Mouse (Mus musculus): Measurements from ENCODE around the gene Trafd1. TPM values are rescaled to one million over a fixed set of nuclear protein-coding genes. Genes with fewer than 3 reads are reported as not detected.
"Not testable (repeated sequence)": the region's sequence is repeated elsewhere in the genome, so short reads cannot be mapped to it uniquely, and the experiment has no call there.

Gene Trafd1
- polyA plus RNA-seq, 1 experiment from 2014 or later, result 135 TPM

DNA sequence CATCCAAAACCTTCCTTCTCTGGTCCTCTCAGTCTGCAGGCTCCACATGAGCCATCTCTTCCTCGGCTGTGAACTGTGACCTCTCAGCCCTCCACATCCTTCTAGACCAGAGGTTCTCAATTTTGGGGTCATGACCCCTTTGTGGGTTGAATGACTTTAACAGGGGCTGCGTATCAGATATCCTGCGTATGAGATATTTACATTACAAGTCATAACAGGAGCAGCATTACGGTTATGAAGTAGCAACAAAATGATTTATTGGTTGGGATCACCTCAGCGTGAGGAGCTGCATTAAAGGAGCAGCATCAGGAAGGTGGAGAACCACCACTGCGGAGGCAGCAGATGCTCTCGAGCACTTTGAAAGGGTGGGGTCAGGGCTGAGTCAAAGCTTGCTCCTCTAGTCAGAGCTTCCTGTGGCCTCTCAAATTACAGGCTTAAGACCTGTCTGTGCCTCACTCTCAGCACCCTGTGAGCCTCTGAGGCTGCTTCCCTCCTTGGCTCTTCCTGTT, 44.4 kb downstream of the Trafd1 start:
- Histone ChIP-seq H3K9ac (ENCODE audit: low read depth, low read length) (no peak overlapping the region), H3K27ac (ENCODE audit: low read length) (no peak overlapping the region), H3K4me1 (ENCODE audit: control insufficient read depth, insufficient read depth, low read length) (no peaks in the 10 kb centered on the region), H3K4me3 (ENCODE audit: low read depth, low read length) (no peak overlapping the region), H3K27me3 (ENCODE audit: control insufficient read depth, insufficient read depth, low read depth, low read length) (no peaks in the 10 kb centered on the region), H3K36me3 (ENCODE audit: control insufficient read depth, insufficient read depth, low read length) (peaks cover 69% of the 10 kb centered on the region), H3K4me2 (ENCODE audit: low read length) (no peak overlapping the region), H3K9me3 (replicated peaks; ENCODE audit: control insufficient read depth, low read length, poor library complexity, severe bottlenecking) (no peaks in the 10 kb centered on the region)
- no peak for ATAC-seq
- WGBS, result 68% methylated on average over 7 of the region's 7 CpGs

DNA sequence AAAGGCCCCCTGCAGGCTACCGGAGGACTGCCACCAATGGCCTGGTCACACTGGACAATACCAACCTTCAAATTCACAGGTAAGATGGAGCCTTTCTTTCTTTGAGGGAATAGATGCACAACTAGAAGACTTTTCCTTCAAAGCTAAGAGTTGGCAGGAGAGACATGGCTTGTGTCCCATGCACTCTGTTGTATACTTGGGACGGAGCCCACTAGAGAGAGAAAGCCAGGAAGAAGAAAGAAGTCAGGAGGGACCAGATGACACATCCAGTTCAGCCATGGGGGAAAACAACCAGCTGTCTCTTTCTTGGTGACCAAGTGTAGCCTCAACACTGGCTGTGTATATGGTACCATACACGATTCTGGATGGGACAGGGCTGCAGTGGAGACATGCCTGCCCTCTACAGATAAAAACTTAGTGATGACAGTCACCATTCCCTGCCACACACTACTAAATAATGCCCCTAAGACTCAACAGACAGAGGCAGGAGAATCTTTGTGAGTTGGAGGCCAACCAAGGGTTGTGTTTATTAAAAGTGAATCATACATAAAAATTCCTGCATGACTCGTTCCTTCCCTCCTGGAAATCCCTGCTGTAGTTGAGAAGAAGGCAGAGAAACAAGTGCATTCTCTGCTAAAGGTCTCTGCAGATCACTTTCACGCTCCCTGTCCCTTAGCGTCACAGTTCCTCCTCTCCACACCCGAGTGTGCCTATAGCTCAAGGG, 45.8 kb downstream of the Trafd1 start:
- Histone ChIP-seq H3K9ac (ENCODE audit: low read depth, low read length) (no peak overlapping the region), H3K36me3 (ENCODE audit: control insufficient read depth, insufficient read depth, low read length) (peaks cover 68% of the 10 kb centered on the region), H3K27me3 (ENCODE audit: control insufficient read depth, insufficient read depth, low read depth, low read length) (no peaks in the 10 kb centered on the region), H3K9me3 (replicated peaks; ENCODE audit: control insufficient read depth, low read length, poor library complexity, severe bottlenecking) (no peaks in the 10 kb centered on the region), H3K27ac (ENCODE audit: low read length) (no peak overlapping the region), H3K4me3 (ENCODE audit: low read depth, low read length) (no peak overlapping the region), H3K4me2 (ENCODE audit: low read length) (no peak overlapping the region), H3K4me1 (ENCODE audit: control insufficient read depth, insufficient read depth, low read length) (no peaks in the 10 kb centered on the region)
- no peak for ATAC-seq
- 93% methylated on average over 7 of the region's 7 CpGs for WGBS

DNA sequence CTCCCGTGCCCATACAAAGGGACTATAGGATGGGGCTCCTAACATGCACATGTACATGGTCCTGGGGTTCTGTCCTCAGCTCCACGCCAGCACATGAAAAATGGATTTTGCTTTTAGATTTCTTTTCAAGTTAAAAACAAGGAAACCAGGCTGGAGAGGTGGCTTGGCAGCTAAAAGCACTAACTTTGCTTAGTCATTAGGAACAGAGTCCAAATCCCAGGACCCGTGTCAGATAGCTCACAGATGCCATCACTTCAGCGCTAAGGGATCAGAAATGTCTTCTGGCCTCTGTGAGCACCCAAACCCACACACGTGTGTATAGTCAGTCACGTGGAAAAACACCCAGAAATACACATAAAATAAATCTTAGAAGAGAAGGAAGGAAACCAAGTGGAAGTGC, 48.7 kb downstream of the Trafd1 start:
- H3K4me1 ChIP-seq (ENCODE audit: control insufficient read depth, insufficient read depth, low read length), result no peaks in the 10 kb centered on the region
- 92% methylated on average over 6 of the region's 6 CpGs for WGBS
- no peak overlapping the region for H3K27ac ChIP-seq (ENCODE audit: low read length)
- H3K27me3 ChIP-seq (ENCODE audit: control insufficient read depth, insufficient read depth, low read depth, low read length), result no peaks in the 10 kb centered on the region
- no peak for ATAC-seq
- H3K9ac ChIP-seq (ENCODE audit: low read depth, low read length), result no peak overlapping the region
- H3K4me3 ChIP-seq (ENCODE audit: low read depth, low read length), result no peak overlapping the region
- no peak overlapping the region for H3K4me2 ChIP-seq (ENCODE audit: low read length)
- peaks cover 65% of the 10 kb centered on the region for H3K36me3 ChIP-seq (ENCODE audit: control insufficient read depth, insufficient read depth, low read length)
- no peaks in the 10 kb centered on the region for H3K9me3 ChIP-seq (replicated peaks; ENCODE audit: control insufficient read depth, low read length, poor library complexity, severe bottlenecking)

DNA sequence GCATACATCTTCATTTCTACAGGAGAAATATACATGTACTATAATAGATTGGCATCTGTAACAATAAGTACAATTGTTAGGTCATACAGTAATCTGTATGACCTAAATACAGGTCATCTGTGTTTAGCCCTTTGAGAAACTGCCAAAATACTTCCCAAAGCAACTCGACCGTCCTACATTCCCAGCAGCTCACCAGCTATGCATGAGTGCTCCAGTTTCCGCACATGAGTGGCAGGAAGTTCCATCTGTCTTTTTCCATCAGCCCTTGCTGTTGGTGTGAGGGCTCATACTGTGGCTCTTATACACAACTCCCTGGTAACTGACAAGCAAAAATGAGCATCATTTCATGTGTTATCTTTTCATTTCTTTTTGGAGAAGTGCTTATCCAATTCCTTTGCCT, 49.4 kb downstream of the Trafd1 start:
- no peak overlapping the region for H3K27ac ChIP-seq (ENCODE audit: low read length)
- H3K36me3 ChIP-seq (ENCODE audit: control insufficient read depth, insufficient read depth, low read length), result peaks cover 66% of the 10 kb centered on the region
- no peak overlapping the region for H3K9ac ChIP-seq (ENCODE audit: low read depth, low read length)
- H3K4me1 ChIP-seq (ENCODE audit: control insufficient read depth, insufficient read depth, low read length), result no peaks in the 10 kb centered on the region
- WGBS, result 73% methylated on average over 3 of the region's 3 CpGs
- H3K9me3 ChIP-seq (replicated peaks; ENCODE audit: control insufficient read depth, low read length, poor library complexity, severe bottlenecking), result no peaks in the 10 kb centered on the region
- no peak overlapping the region for H3K4me3 ChIP-seq (ENCODE audit: low read depth, low read length)
- H3K4me2 ChIP-seq (ENCODE audit: low read length), result no peak overlapping the region
- ATAC-seq, result no peak
- H3K27me3 ChIP-seq (ENCODE audit: control insufficient read depth, insufficient read depth, low read depth, low read length), result no peaks in the 10 kb centered on the region

DNA sequence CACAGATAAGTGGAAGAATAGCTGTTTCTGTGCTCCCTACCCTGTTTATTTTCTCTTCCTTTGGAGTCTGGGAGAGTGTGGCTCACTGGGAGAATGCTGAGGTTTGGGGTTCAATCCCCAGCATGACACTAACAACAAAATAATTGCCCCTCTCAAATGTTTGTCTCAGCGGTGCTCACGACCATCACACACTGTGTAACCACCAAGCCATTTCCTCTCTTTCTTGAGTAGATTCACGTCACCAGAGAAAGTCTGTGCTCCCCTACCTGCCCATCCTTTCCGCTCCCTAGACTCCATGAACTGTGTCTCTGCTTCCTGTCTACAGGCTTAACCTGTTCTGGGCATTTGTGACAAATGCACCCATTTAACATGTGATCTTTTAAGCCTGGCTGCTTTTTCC, 50.0 kb downstream of the Trafd1 start:
- H3K9ac ChIP-seq (ENCODE audit: low read depth, low read length), result no peak overlapping the region

DNA sequence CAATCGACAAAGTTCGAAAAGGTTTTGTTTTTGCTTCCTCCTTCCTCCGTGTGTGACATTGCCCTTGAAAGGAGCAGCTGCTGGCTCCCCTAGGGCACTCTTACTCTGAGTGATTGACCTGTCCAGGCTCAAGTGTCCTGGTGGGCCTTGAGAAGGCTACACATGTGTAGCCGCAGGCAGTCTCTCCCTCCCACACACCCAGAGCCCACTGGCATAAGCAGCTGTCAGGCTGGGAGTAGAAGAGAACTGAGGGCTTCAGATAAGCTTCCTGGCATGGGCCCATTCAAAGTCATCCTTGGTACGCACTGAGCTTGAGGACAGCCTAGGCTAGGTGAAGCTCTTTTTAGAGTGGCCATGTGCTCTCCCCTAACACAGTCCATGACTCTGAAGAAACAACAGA, 51.0 kb downstream of the Trafd1 start:
- H3K4me1 ChIP-seq (ENCODE audit: control insufficient read depth, insufficient read depth, low read length), result no peaks in the 10 kb centered on the region
- ATAC-seq, result no peak
- H3K9ac ChIP-seq (ENCODE audit: low read depth, low read length), result no peak overlapping the region
- 93% methylated on average over 5 of the region's 5 CpGs for WGBS
- H3K36me3 ChIP-seq (ENCODE audit: control insufficient read depth, insufficient read depth, low read length), result peaks cover 61% of the 10 kb centered on the region
- no peaks in the 10 kb centered on the region for H3K9me3 ChIP-seq (replicated peaks; ENCODE audit: control insufficient read depth, low read length, poor library complexity, severe bottlenecking)
- no peaks in the 10 kb centered on the region for H3K27me3 ChIP-seq (ENCODE audit: control insufficient read depth, insufficient read depth, low read depth, low read length)
- H3K27ac ChIP-seq (ENCODE audit: low read length), result no peak overlapping the region
- H3K4me3 ChIP-seq (ENCODE audit: low read depth, low read length), result no peak overlapping the region
- no peak overlapping the region for H3K4me2 ChIP-seq (ENCODE audit: low read length)

More for the DNA sequence above, 50.0 kb downstream of the Trafd1 start:
- H3K4me1 ChIP-seq (ENCODE audit: control insufficient read depth, insufficient read depth, low read length), result no peaks in the 10 kb centered on the region
- H3K27ac ChIP-seq (ENCODE audit: low read length), result no peak overlapping the region
- no peak overlapping the region for H3K4me3 ChIP-seq (ENCODE audit: low read depth, low read length)
- H3K27me3 ChIP-seq (ENCODE audit: control insufficient read depth, insufficient read depth, low read depth, low read length), result no peaks in the 10 kb centered on the region
- H3K4me2 ChIP-seq (ENCODE audit: low read length), result no peak overlapping the region
- H3K36me3 ChIP-seq (ENCODE audit: control insufficient read depth, insufficient read depth, low read length), result peaks cover 68% of the 10 kb centered on the region
- ATAC-seq, result no peak
- H3K9me3 ChIP-seq (replicated peaks; ENCODE audit: control insufficient read depth, low read length, poor library complexity, severe bottlenecking), result no peaks in the 10 kb centered on the region
- WGBS, result 94% methylated on average over 4 of the region's 4 CpGs

DNA sequence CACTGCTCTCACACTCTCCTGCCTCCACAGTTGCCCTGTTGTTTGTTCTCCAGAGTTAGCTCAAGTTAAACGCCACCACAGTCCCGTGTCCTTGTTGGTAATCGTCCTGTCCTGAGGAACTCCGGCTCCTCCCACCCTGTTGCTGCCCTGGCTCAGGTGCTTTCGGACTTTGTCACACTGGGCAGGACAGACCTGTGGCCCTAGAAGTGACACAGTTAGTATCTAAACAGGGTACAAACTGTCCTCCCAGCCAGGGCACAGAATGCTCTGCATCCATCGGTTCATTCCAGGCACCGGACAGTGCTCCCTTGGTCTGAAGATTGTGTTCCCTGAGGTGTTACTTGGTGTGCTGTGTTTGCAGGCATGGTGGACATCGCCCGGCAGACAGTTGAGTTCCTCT, 51.5 kb downstream of the Trafd1 start:
- Histone ChIP-seq H3K9me3 (replicated peaks; ENCODE audit: control insufficient read depth, low read length, poor library complexity, severe bottlenecking) (no peaks in the 10 kb centered on the region), H3K27ac (ENCODE audit: low read length) (no peak overlapping the region), H3K4me1 (ENCODE audit: control insufficient read depth, insufficient read depth, low read length) (no peaks in the 10 kb centered on the region), H3K27me3 (ENCODE audit: control insufficient read depth, insufficient read depth, low read depth, low read length) (no peaks in the 10 kb centered on the region), H3K4me2 (ENCODE audit: low read length) (no peak overlapping the region), H3K4me3 (ENCODE audit: low read depth, low read length) (no peak overlapping the region), H3K36me3 (ENCODE audit: control insufficient read depth, insufficient read depth, low read length) (peaks cover 61% of the 10 kb centered on the region), H3K9ac (ENCODE audit: low read depth, low read length) (no peak overlapping the region)
- WGBS, result 94% methylated on average over 9 of the region's 9 CpGs
- no peak for ATAC-seq

DNA sequence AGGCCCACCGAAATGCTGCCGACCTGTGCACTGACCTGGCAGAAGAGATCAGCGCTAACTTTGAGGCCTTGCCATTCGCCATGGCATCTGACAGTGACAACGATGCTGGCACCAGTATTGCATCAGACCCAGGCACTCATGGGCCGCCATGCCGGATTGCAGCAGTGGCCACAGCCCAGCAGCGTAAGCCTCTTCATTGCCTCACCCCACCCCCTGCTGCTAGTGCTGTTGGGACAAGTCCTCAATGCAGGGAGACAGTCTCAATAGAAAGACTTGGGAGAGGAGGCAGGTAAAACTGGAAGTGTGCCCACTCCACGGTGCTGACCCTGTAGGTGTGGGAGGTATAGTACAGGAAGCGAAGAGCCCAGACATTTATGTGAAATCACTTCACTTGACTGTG, 53.7 kb downstream of the Trafd1 start:
- Histone ChIP-seq H3K36me3 (ENCODE audit: control insufficient read depth, insufficient read depth, low read length) (peaks cover 61% of the 10 kb centered on the region), H3K4me3 (ENCODE audit: low read depth, low read length) (no peak overlapping the region), H3K27ac (ENCODE audit: low read length) (no peak overlapping the region), H3K9ac (ENCODE audit: low read depth, low read length) (no peak overlapping the region), H3K9me3 (replicated peaks; ENCODE audit: control insufficient read depth, low read length, poor library complexity, severe bottlenecking) (no peaks in the 10 kb centered on the region), H3K4me1 (ENCODE audit: control insufficient read depth, insufficient read depth, low read length) (no peaks in the 10 kb centered on the region), H3K4me2 (ENCODE audit: low read length) (no peak overlapping the region), H3K27me3 (ENCODE audit: control insufficient read depth, insufficient read depth, low read depth, low read length) (no peaks in the 10 kb centered on the region)
- WGBS, result 98% methylated on average over 10 of the region's 10 CpGs
- no peak for ATAC-seq

DNA sequence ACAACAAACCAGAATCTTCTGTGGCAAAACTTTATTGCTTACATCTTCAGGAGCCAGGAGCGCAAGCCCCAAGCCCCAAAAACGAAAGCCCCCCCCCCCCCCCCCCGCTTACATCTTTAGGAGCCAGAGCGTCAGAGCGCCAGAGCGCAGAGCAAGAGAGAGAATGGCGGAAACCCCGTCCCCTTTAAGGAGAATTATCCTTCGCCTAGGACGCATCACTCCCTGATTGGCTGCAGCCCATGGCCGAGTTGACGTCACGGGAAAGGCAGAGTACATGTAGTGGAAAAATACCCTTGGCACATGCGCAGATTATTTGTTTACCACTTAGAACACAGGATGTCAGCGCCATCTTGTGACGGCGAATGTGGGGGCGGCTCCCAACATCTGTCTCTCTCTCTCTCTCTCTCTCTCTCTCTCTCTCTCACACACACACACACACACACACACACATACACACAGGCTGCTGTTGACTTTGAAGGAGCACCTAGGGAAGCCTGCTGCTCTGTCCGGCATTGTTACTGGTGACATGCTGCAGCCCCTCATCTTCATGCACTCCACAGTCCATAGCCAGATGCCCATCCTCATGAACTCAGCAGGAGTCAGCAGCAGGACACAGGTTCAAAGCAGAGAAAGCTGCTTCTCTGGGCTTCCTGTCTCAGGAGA, 55.1 kb downstream of the Trafd1 start:
- H3K27me3 ChIP-seq (ENCODE audit: control insufficient read depth, insufficient read depth, low read depth, low read length); H3K4me2 ChIP-seq (ENCODE audit: low read length); H3K9ac ChIP-seq (ENCODE audit: low read depth, low read length); H3K4me1 ChIP-seq (ENCODE audit: control insufficient read depth, insufficient read depth, low read length); H3K9me3 ChIP-seq (replicated peaks; ENCODE audit: control insufficient read depth, low read length, poor library complexity, severe bottlenecking); H3K4me3 ChIP-seq (ENCODE audit: low read depth, low read length): not testable (repeated sequence)
- ATAC-seq, result 0 out of 2 replicates have a peak, but pooled peaks have one; percentile 51
- WGBS, result 53% methylated on average over 10 of the region's 19 CpGs
- H3K27ac ChIP-seq (ENCODE audit: low read length), result 0 out of 2 replicates have a peak overlapping the region, but pooled peaks have one; percentile 37
- peaks cover 59% of the 10 kb centered on the region for H3K36me3 ChIP-seq (ENCODE audit: control insufficient read depth, insufficient read depth, low read length)

All from midbrain, embryonic 16.5 days (tissue).